Mouse (Mus musculus) kidney, embryonic 16.5 days (tissue): Measurements from ENCODE around the gene Gpsm3. TPM values are rescaled to one million over a fixed set of nuclear protein-coding genes. Genes with fewer than 3 reads are reported as not detected.

Experiments used
- ATAC-seq: fragments of 200-750 bp; cut with Nextera tagmentation; 2 replicates; pipeline ENCODE4 v1.8.0; 2017; ENCODE audit warnings: moderate TSS enrichment; ENCODE audit not compliant: low FRiP score, low TSS enrichment
- H3K27ac ChIP-seq: fragments of 300-500 bp; sonication (generic); 2 replicates; pipeline ENCODE4 v1.5.1; 2014; ENCODE audit warnings: low read length
- H3K27me3 ChIP-seq: fragments of 300-500 bp; sonication (generic); 2 replicates; pipeline ENCODE4 v1.6.1; 2014; ENCODE audit warnings: low read length, control low read depth, mixed read lengths; ENCODE audit not compliant: insufficient read depth
- H3K36me3 ChIP-seq: fragments of 300-500 bp; sonication (generic); 2 replicates; pipeline ENCODE4 v1.6.1; 2014; ENCODE audit warnings: low read length, control low read depth, mixed read lengths; ENCODE audit not compliant: insufficient read depth
- H3K4me1 ChIP-seq: fragments of 300-500 bp; sonication (generic); 2 replicates; pipeline ENCODE4 v1.6.1; 2014; ENCODE audit warnings: low read length, control low read depth, mixed read lengths; ENCODE audit not compliant: insufficient read depth
- H3K4me2 ChIP-seq: fragments of 300-500 bp; sonication (generic); replicated peaks from 2 replicates; pipeline ENCODE4 v1.6.1; 2014; ENCODE audit warnings: low read depth, low read length
- H3K4me3 ChIP-seq: fragments of 300-500 bp; sonication (generic); 2 replicates; pipeline ENCODE4 v1.5.1; 2014; ENCODE audit warnings: mild to moderate bottlenecking, low read length
- H3K9ac ChIP-seq: fragments of 300-500 bp; sonication (generic); replicated peaks from 2 replicates; pipeline ENCODE4 v1.6.1; 2014; ENCODE audit warnings: low read length
- H3K9me3 ChIP-seq: fragments of 300-500 bp; sonication (generic); 2 replicates; pipeline ENCODE4 v1.6.1; 2016; ENCODE audit warnings: low read length, control low read depth
- WGBS: fragments of 180-500 bp; shearing (Covaris S2); extraction: QIAGEN DNeasy Blood & Tissue Kit; methylation state at CpG from one replicate; pipeline ENCODE4 v1.1.7; 2014; 5-methylcytosine and 5-hydroxymethylcytosine counted together
- polyA plus RNA-seq: library from polyadenylated mRNA; unstranded; fragments of >200 nt; fragmentation: Nextera tagmentation; extraction: Ambion mirVana; gene quantifications from 2 replicates; pipeline ENCODE4 v1.2.1, GENCODE M21; 2015

Gene Gpsm3
- polyA plus RNA-seq, 1 experiment from 2014 or later, result 21.5 TPM

DNA sequence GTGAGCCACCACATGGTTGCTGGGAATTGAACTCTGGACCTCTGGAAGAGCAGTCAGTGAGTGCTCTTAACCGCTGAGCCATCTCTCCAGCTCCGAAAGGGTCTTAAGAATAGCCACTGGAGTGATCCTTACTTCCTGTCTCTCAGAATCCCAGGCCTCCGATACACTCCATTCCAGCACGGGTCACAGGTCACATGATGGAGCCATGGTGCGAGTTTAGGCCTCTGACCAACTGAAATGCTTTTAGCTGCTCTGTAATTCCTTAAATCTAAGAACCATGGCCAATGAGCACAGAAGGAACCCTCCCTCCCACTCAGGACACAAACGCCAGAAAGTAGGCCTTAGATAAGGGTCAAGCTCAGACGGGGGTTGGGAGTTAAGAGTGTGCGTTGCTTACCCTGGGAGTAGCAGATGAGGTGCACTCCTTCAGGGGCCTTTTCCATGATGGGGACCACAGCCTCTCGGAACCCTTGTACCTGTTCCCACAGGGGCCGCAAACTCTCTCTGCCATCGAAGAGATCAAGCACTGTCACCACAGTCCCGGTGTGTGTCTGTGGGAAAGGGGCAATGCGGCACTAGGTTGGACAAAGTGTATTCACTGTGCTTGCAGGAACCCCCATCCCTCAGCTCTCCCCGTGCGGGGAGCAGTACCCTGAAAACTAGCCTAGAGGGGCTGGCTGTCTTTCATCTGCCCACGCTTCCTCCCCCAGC, 36.6 kb downstream of the Gpsm3 start:
- peak; percentile 0; the same call in 1 of the 2 replicates for ATAC-seq
- 46% methylated on average over 16 of the region's 16 CpGs for WGBS

DNA sequence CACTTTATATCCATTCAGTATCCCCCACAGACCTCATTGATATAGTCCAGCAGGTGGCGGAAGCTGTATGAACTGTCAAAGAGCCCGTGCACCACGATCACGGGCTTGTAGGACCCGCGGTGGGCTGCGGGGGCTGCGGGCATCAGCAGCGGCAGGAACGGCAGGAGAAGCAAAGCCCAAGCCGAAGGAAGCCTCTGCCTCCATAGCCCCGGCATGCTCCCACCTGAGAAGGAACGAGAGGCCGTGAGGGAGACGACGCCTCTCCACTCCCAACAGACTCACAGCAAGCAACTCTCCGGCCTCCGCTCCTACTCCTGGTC, 37.1 kb downstream of the Gpsm3 start:
- ATAC-seq, result peak; percentile 29
- H3K4me1 ChIP-seq, result peaks cover 50% of the 10 kb centered on the region
- peak overlapping the region; percentile 87 for H3K4me2 ChIP-seq

More for the DNA sequence above, 36.6 kb downstream of the Gpsm3 start:
- peaks cover 17% of the 10 kb centered on the region for H3K27me3 ChIP-seq
- peak overlapping the region; percentile 87 for H3K9ac ChIP-seq
- H3K4me3 ChIP-seq, result peak overlapping the region; percentile 84
- H3K4me2 ChIP-seq, result peak overlapping the region; percentile 87
- H3K9me3 ChIP-seq, result no peaks in the 10 kb centered on the region
- peaks cover 24% of the 10 kb centered on the region for H3K36me3 ChIP-seq
- H3K27ac ChIP-seq, result peak overlapping the region; percentile 98
- H3K4me1 ChIP-seq, result peaks cover 45% of the 10 kb centered on the region

DNA sequence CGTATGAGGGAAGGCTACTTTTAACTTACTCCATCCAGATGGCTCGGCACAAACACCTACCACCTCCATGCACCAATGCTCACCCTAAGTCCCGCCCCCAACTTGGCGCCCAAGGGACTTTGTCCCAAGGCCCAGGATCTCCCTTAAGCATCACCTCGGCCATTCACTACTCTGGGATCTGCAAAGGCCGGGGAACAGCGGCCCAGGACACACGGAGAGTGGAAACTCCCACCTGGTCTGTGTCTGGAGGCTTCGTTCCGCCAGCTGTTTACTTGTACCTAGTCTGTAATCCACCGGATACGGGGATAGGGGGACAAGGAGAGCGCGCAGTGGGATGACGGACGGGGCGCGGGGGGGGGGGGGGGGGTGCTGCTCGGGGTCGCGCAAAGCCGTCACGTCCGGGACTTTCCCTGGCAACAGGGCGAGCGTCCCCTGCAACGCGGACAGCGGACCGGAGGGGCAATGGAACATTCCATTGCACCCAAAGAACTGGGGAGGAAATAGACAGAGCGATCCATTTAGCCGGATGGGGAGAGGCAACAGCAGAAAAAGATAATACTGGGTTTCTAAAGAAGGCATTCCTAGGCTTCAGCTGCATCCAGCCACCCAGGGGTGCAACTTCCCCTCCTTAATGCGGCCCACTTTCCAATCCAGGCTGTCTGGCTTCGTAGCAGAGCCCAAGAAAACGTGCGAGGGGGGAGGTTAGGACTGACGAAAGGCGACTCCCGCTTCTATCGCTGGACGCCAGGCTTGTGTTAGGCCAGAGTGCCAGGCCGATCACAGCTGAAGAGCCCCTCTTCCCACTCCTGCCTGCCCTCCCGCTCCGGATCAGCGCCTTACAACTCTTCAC, 37.7 kb downstream of the Gpsm3 start:
- under 1% methylated on average over 38 of the region's 45 CpGs for WGBS
- H3K4me1 ChIP-seq, result peaks cover 54% of the 10 kb centered on the region
- ATAC-seq, result peak; percentile 85
- 0 out of 2 replicates have a peak, but pooled peaks cover 15% of the 10 kb centered on the region for H3K36me3 ChIP-seq
- peak overlapping the region; percentile 87 for H3K4me2 ChIP-seq
- peak overlapping the region; percentile 84 for H3K4me3 ChIP-seq
- no peaks in the 10 kb centered on the region for H3K9me3 ChIP-seq
- peak overlapping the region; percentile 98 for H3K27ac ChIP-seq
- H3K9ac ChIP-seq, result peak overlapping the region; percentile 87
- H3K27me3 ChIP-seq, result peaks cover 26% of the 10 kb centered on the region

More for the DNA sequence above, 37.1 kb downstream of the Gpsm3 start:
- Histone ChIP-seq H3K4me3 (peak overlapping the region; percentile 84), H3K9ac (peak overlapping the region; percentile 87), H3K27ac (peak overlapping the region; percentile 98), H3K27me3 (peaks cover 22% of the 10 kb centered on the region), H3K9me3 (no peaks in the 10 kb centered on the region), H3K36me3 (peaks cover 18% of the 10 kb centered on the region; the same call in 1 of the 2 replicates)
- WGBS, result under 1% methylated on average over 18 of the region's 18 CpGs

DNA sequence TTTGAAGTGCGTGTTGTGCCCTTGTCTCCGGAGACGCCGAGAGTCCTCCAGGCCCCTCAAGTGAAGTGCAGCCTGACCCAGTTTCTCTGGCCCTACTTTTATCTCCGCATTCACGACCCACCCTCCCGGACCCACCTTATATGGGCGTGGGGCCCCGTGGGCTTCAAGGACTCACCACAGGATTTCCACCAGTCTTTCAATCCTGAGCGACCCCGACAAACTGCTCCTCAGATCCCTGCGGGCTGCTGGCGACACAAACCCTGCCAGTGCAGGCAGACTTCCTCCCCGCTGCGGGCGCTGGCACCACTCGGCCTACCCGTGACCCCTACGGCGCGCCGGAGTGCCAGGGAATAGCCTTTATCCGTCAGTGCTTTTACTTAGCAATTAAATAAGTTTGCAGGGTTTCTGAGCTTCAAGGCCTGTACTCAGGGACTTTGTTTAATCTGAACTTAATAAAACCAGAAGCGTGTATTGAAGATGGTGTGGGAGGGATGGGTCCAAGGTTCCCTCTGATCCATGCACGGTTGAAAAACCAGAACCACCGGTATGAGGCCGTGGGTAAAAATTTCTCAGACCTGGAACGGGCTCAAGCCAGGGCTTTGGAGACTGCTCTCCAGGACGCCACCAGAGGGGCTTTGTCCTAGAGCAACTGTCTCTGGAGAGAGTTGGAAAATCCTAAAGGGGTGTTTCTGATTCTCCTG, 38.5 kb downstream of the Gpsm3 start, which contains the start of gene Ppt2:
Ppt2 (minus strand) TSS at position 568 of the 701 bp plus-strand sequence.
- Histone ChIP-seq H3K9me3 (no peaks in the 10 kb centered on the region), H3K4me1 (peaks cover 54% of the 10 kb centered on the region), H3K9ac (peak within 1 kb of the TSS; percentile 87), H3K4me2 (peak within 1 kb of the TSS; percentile 87), H3K27ac (peak within 1 kb of the TSS; percentile 98), H3K27me3 (peaks cover 26% of the 10 kb centered on the region), H3K36me3 (0 out of 2 replicates have a peak, but pooled peaks cover 15% of the 10 kb centered on the region), H3K4me3 (peak within 1 kb of the TSS; percentile 84)
- peak; percentile 8 for ATAC-seq
- 3% methylated on average over 29 of the region's 29 CpGs for WGBS

DNA sequence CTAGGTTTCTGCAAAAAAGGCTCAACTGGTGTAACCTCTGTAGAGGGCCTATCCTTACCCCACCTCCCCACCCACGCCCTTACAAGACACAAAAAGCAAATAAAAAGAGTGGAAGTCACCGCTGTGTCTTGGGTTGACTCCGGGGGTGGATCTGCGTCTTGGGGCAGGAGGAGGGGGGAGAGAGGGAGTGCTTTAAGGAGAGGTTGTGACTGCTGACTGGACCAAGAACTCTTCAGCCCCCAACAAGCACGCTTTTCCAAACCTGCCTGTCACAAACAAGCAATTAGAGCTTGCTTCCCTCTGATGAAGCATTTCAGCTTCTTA, 39.0 kb downstream of the Gpsm3 start:
- 25% methylated on average over 5 of the region's 5 CpGs for WGBS
- H3K4me3 ChIP-seq, result peak overlapping the region; percentile 84
- H3K4me2 ChIP-seq, result peak overlapping the region; percentile 87
- peak overlapping the region; percentile 98 for H3K27ac ChIP-seq
- no peaks in the 10 kb centered on the region for H3K9me3 ChIP-seq
- H3K9ac ChIP-seq, result peak overlapping the region; percentile 87
- peaks cover 54% of the 10 kb centered on the region for H3K4me1 ChIP-seq
- H3K27me3 ChIP-seq, result peaks cover 26% of the 10 kb centered on the region
- H3K36me3 ChIP-seq, result 0 out of 2 replicates have a peak, but pooled peaks cover 11% of the 10 kb centered on the region
- no peak for ATAC-seq

DNA sequence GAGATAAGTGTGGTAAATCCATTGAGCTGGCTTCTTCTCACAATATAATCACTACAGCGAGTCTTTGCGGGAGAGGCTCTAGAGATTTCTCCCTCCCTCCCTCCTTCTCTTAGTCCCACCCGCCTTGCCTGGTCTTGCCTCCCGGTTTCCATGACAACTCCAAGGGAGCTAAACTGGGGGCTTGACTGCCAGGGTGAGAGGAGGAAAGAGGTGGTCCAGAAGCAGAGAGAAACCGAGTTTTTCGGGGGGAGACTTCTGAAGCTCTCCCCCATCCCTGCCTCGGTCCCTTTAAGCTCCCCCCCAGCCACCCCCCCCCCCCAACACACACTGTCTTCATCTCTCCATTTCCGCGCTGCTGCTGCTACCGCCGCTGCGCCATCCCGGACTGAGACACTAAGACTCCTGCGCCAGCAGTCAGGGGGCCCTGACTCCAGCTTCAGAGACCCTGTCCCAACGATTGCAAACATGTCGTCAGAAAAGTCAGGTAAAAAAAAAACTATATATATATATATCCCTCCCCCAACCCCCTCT, 39.7 kb downstream of the Gpsm3 start, which contains the start of gene Prrt1:
Prrt1 (plus strand) TSS at position 313 of the 531 bp plus-strand sequence.
- H3K27me3 ChIP-seq, result peaks cover 26% of the 10 kb centered on the region
- H3K4me2 ChIP-seq, result peak within 1 kb of the TSS; percentile 87
- H3K9me3 ChIP-seq, result no peaks in the 10 kb centered on the region
- 0 out of 2 replicates have a peak, but pooled peaks cover 6% of the 10 kb centered on the region for H3K36me3 ChIP-seq
- ATAC-seq, result no peak
- H3K4me3 ChIP-seq, result peak within 1 kb of the TSS; percentile 84
- peak within 1 kb of the TSS; percentile 98 for H3K27ac ChIP-seq
- H3K4me1 ChIP-seq, result peaks cover 54% of the 10 kb centered on the region
- WGBS, result 4% methylated on average over 11 of the region's 16 CpGs
- peak within 1 kb of the TSS; percentile 87 for H3K9ac ChIP-seq

DNA sequence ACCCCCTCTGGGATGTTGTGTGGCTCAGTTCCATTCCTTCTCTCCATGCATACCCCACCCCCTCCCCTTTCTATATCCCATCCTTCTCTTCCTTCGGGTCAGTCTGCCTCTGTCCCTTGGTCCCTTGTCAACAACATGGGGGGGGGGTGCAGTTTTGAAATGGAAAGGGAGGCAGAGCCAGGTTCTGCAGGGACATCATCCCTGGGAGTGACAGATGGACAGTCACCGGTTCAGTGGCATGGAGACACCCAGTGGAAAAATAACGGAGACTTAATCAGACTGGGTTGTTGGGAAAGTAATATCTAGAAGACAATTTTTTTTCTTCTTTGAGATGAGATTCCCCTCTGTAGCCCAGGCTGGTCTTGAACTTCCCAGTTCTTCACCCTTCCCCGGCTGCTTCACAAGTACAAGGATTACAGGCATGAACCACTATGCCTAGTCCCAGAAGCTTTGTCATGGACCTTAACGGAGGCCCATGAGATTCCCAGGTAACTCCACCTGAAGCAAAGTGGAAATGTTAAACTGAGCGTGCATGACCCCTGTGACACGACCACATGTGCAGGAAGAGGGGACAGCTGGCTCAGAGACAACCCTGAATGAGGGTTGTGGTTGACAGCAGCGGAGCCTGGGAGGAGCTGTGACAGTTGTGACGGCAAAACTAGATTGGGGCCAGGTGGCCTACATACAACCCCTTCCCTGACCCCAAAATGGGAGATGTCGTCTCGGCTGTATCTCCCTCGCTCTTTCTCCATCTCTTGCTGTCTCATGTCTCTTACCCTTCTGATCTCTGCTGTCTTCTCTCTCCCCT, 40.4 kb downstream of the Gpsm3 start:
- H3K36me3 ChIP-seq, result 0 out of 2 replicates have a peak, but pooled peaks cover 6% of the 10 kb centered on the region
- peak overlapping the region; percentile 12; the same call in 1 of the 2 replicates for H3K4me3 ChIP-seq
- WGBS, result 17% methylated on average over 12 of the region's 12 CpGs
- H3K27me3 ChIP-seq, result peaks cover 26% of the 10 kb centered on the region
- H3K9ac ChIP-seq, result no peak overlapping the region
- H3K4me2 ChIP-seq, result peak overlapping the region; percentile 87
- ATAC-seq, result no peak
- no peak overlapping the region for H3K27ac ChIP-seq
- peaks cover 54% of the 10 kb centered on the region for H3K4me1 ChIP-seq
- H3K9me3 ChIP-seq, result no peaks in the 10 kb centered on the region

DNA sequence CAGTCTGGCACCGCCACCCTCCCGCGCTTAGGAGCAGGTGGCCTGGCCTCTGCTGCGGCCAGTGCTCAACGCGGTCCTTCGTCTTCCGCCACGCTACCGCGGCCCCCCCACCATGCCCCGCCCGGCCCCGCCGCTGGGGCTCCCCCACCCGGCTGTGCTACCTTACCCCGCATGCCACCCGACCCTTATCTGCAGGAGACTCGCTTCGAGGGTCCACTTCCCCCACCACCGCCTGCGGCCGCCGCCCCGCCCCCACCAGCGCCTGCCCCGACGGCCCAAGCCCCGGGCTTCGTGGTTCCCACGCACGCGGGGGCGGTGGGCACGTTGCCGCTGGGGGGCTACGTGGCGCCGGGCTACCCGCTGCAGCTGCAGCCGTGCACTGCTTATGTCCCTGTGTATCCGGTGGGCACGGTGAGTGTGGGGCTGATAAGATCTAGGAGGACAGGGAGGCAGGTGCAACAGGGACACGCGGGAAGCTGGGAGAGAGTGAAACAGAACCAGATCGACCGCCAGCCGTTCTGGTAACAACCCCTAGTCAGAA, 41.2 kb downstream of the Gpsm3 start:
- peaks cover 26% of the 10 kb centered on the region for H3K27me3 ChIP-seq
- 2% methylated on average over 44 of the region's 48 CpGs for WGBS
- no peak overlapping the region for H3K27ac ChIP-seq
- H3K9me3 ChIP-seq, result no peaks in the 10 kb centered on the region
- H3K4me3 ChIP-seq, result peak overlapping the region; percentile 36
- peak overlapping the region; percentile 53; the same call in 1 of the 2 replicates for H3K9ac ChIP-seq
- ATAC-seq, result no peak
- H3K4me2 ChIP-seq, result peak overlapping the region; percentile 56
- H3K4me1 ChIP-seq, result peaks cover 51% of the 10 kb centered on the region
- no peaks in the 10 kb centered on the region for H3K36me3 ChIP-seq
